Mouse (Mus musculus): Measurements from ENCODE around the gene Hnrnpk.
"Not testable (repeated sequence)": the region's sequence is repeated elsewhere in the genome, so short reads cannot be mapped to it uniquely, and the experiment has no call there.

The Hnrnpk gene

GRCm38 (mm10) chr13:58403243-58403642, at the start of gene Hnrnpk:
Gene Hnrnpk (minus strand): TSS chr13:58403343.
- not testable (repeated sequence) for DNase-seq (ENCODE audit: low spot score in 2 of 2)

- no peak for DNase-seq (ENCODE audit: low spot score in 2 of 2)
These were observed 49.1 kb upstream of the Hnrnpk start for GRCm38 (mm10) chr13:58452246-58452645.

GRCm38 (mm10) chr13:58450459-58451182, 47.5 kb upstream of the Hnrnpk start:
- DNase-seq (ENCODE audit: low spot score in 2 of 2) = no peak

GRCm38 (mm10) chr13:58446541-58446940, 43.4 kb upstream of the Hnrnpk start:
- DNase-seq (ENCODE audit: low spot score in 2 of 2) = no peak

GRCm38 (mm10) chr13:58443787-58444186, 40.6 kb upstream of the Hnrnpk start:
- no peak for DNase-seq (ENCODE audit: low spot score in 2 of 2)

GRCm38 (mm10) chr13:58443326-58443725, 40.2 kb upstream of the Hnrnpk start:
- no peak for DNase-seq (ENCODE audit: low spot score in 2 of 2)

- DNase-seq (ENCODE audit: low spot score in 2 of 2) = no peak
These were observed 36.6 kb upstream of the Hnrnpk start for GRCm38 (mm10) chr13:58439716-58440115.

- DNase-seq (ENCODE audit: low spot score in 2 of 2) = no peak
These were observed 20.0 kb upstream of the Hnrnpk start for GRCm38 (mm10) chr13:58423061-58423660.

GRCm38 (mm10) chr13:58422242-58422641, 19.1 kb upstream of the Hnrnpk start:
- DNase-seq (ENCODE audit: low spot score in 2 of 2) = no peak

GRCm38 (mm10) chr13:58421026-58421425, 17.9 kb upstream of the Hnrnpk start:
- DNase-seq (ENCODE audit: low spot score in 2 of 2) = no peak

- DNase-seq (ENCODE audit: low spot score in 2 of 2) = no peak
These were observed 16.1 kb upstream of the Hnrnpk start for GRCm38 (mm10) chr13:58419266-58419665.

- no peak for DNase-seq (ENCODE audit: low spot score in 2 of 2)
These were observed 15.5 kb upstream of the Hnrnpk start for GRCm38 (mm10) chr13:58418656-58419055.

GRCm38 (mm10) chr13:58415838-58416237, 12.7 kb upstream of the Hnrnpk start:
- no peak for DNase-seq (ENCODE audit: low spot score in 2 of 2)

GRCm38 (mm10) chr13:58415374-58415773, 12.2 kb upstream of the Hnrnpk start:
- no peak for DNase-seq (ENCODE audit: low spot score in 2 of 2)

- DNase-seq (ENCODE audit: low spot score in 2 of 2) = no peak
These were observed 7.9 kb upstream of the Hnrnpk start for GRCm38 (mm10) chr13:58411073-58411472.

- no peak for DNase-seq (ENCODE audit: low spot score in 2 of 2)
These were observed 416 bp downstream of the Hnrnpk start for GRCm38 (mm10) chr13:58402744-58403110.

- peak; percentile 97 to 99 for DNase-seq (ENCODE audit: low spot score in 2 of 2)
These were observed 970 bp downstream of the Hnrnpk start, which contains the start of gene Rmi1 for GRCm38 (mm10) chr13:58402003-58402743. Gene Rmi1 (plus strand): TSS chr13:58402248.

- peak; percentile 85 to 90 for DNase-seq (ENCODE audit: low spot score in 2 of 2)
These were observed 1.8 kb downstream of the Hnrnpk start for GRCm38 (mm10) chr13:58401135-58402002.

GRCm38 (mm10) chr13:58400576-58400975, 2.6 kb downstream of the Hnrnpk start:
- no peak for DNase-seq (ENCODE audit: low spot score in 2 of 2)

GRCm38 (mm10) chr13:58397651-58398050, 5.5 kb downstream of the Hnrnpk start:
- peak in 1 of 2 experiments; percentile 34 for DNase-seq (ENCODE audit: low spot score in 2 of 2)

GRCm38 (mm10) chr13:58394392-58394791, 8.8 kb downstream of the Hnrnpk start:
- DNase-seq (ENCODE audit: low spot score in 2 of 2) = not testable (repeated sequence)

All from right cerebral cortex, postnatal 10 days (tissue).